9 mouse cellular contexts compared by ENCODE assay signal in the genomic region with DNA sequence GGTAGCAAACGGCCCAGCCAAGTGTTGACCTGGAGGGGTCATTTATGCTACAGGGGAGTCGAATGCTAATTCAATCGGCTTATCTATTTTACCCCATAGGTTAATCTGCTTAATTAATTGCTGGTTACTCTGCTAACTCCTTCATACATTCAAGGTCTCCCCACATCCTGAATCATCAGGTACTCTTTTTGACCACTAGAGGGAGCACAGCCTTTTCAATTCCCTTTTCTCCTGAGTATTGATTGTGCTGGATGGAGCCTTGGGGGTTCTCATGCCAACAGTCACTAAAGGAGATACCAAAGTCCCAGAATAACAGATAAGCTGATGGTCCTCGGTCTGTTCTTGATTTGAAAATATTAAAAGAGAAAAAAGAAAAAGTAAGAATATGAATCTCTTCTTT.
DNase-seq lines count a peak whose midpoint lies in the region; ATAC-seq and TF ChIP-seq lines count a peak whose summit lies in the region.
"Had no signal": no experiment of that assay in that cellular context is flagged by ENCODE, and none has a peak within 500 bp of the region (broad histone marks: within the 10 kb centered on the region; RNA-seq: fewer than 3 reads in every experiment).

No protein-coding gene starts in this region.

- H3K36me3 ChIP-seq in forebrain, embryonic 14.5 days (ENCODE audit: control insufficient read depth, insufficient read depth, low read length), result no peaks in the 10 kb centered on the region
- no peaks in the 10 kb centered on the region for H3K36me3 ChIP-seq in forebrain, embryonic 12.5 days (replicated peaks)
- no peaks in the 10 kb centered on the region for H3K36me3 ChIP-seq in liver, embryonic 14.5 days (replicated peaks; ENCODE audit: control insufficient read depth, insufficient read depth, low read depth)
- H3K36me3 ChIP-seq in liver, embryonic 11.5 days (ENCODE audit: control insufficient read depth, insufficient read depth, low read length), result no peaks in the 10 kb centered on the region
- H3K36me3 ChIP-seq in splenic B cell, adult 2 months (ENCODE audit: control insufficient read depth, insufficient read depth, low read length, poor library complexity, severe bottlenecking), result no peaks in the 10 kb centered on the region
- H3K36me3 ChIP-seq: neural tube, embryonic 13.5 days had no signal

- ATAC-seq in forebrain, embryonic 14.5 days, result no peak
- no peak for ATAC-seq in forebrain, embryonic 12.5 days (ENCODE audit: low FRiP score)
- ATAC-seq in liver, embryonic 14.5 days (ENCODE audit: insufficient read depth), result no peak
- ATAC-seq in liver, embryonic 11.5 days (replicated peaks; ENCODE audit: low FRiP score), result no peak

- TF ChIP-seq CTCF in liver, embryonic 14.5 days (IDR thresholded peaks at IDR 0.05; ENCODE audit: low read depth), result peak; percentile 66

- peak; percentile 82 for DNase-seq in forebrain, embryonic 14.5 days (ENCODE audit: low spot score)
- DNase-seq in liver, embryonic 14.5 days (ENCODE audit: low read depth in 3 of 3, low spot score in 3 of 3), result no peak
- no peak for DNase-seq in liver, embryonic 11.5 days (ENCODE audit: low spot score)
- DNase-seq in R1 (ENCODE audit: low read depth, low spot score), result peak; percentile 64
- peak; percentile 20 for DNase-seq in heart, postnatal 4 days
- peak; percentile 50 for DNase-seq in splenic B cell, adult 2 months (ENCODE audit: low read depth, low spot score)
- DNase-seq in gastrocnemius, postnatal 25 days, result no peak

- peaks cover 2% of the 10 kb centered on the region; the same call in 1 of the 2 replicates for H3K4me1 ChIP-seq in forebrain, embryonic 14.5 days (ENCODE audit: control insufficient read depth, insufficient read depth, low read length)
- H3K4me1 ChIP-seq in forebrain, embryonic 12.5 days, result 0 out of 2 replicates have a peak, but pooled peaks cover 3% of the 10 kb centered on the region
- H3K4me1 ChIP-seq in liver, embryonic 14.5 days (replicated peaks; ENCODE audit: control insufficient read depth in 2 of 2, insufficient read depth in 2 of 2, low read length in 1 of 2), result no peaks in the 10 kb centered on the region
- H3K4me1 ChIP-seq in liver, embryonic 11.5 days (replicated peaks; ENCODE audit: control insufficient read depth, insufficient read depth, low read length), result no peaks in the 10 kb centered on the region
- H3K4me1 ChIP-seq: neural tube, embryonic 13.5 days had no signal

- H3K9me3 ChIP-seq in forebrain, embryonic 14.5 days (replicated peaks; ENCODE audit: control insufficient read depth, low read length), result no peaks in the 10 kb centered on the region
- H3K9me3 ChIP-seq in forebrain, embryonic 12.5 days, result no peaks in the 10 kb centered on the region
- H3K9me3 ChIP-seq in liver, embryonic 14.5 days (ENCODE audit: control insufficient read depth, low read length), result no peaks in the 10 kb centered on the region
- no peaks in the 10 kb centered on the region for H3K9me3 ChIP-seq in liver, embryonic 11.5 days (ENCODE audit: control insufficient read depth, low read length)

- no peak overlapping the region for H3K4me2 ChIP-seq in forebrain, embryonic 14.5 days (ENCODE audit: low read length)
- H3K4me2 ChIP-seq in forebrain, embryonic 12.5 days, result no peak overlapping the region
- H3K4me2 ChIP-seq in liver, embryonic 14.5 days (ENCODE audit: low read depth), result no peak overlapping the region
- no peak overlapping the region for H3K4me2 ChIP-seq in liver, embryonic 11.5 days
- H3K4me2 ChIP-seq: neural tube, embryonic 13.5 days had no signal

- no peak for TF ChIP-seq EP300 in liver, embryonic 14.5 days (IDR thresholded peaks at IDR 0.05; ENCODE audit: low read depth)

- H3K9ac ChIP-seq in forebrain, embryonic 14.5 days (ENCODE audit: low read length), result no peak overlapping the region
- no peak overlapping the region for H3K9ac ChIP-seq in forebrain, embryonic 12.5 days
- no peak overlapping the region for H3K9ac ChIP-seq in liver, embryonic 14.5 days (replicated peaks)
- no peak overlapping the region for H3K9ac ChIP-seq in liver, embryonic 11.5 days (ENCODE audit: low read depth, low read length)
- H3K9ac ChIP-seq: neural tube, embryonic 13.5 days had no signal

- no peaks in the 10 kb centered on the region for H3K27me3 ChIP-seq in forebrain, embryonic 14.5 days (replicated peaks; ENCODE audit: control insufficient read depth, insufficient read depth, low read length)
- H3K27me3 ChIP-seq in forebrain, embryonic 12.5 days, result 0 out of 2 replicates have a peak, but pooled peaks cover under 1% of the 10 kb centered on the region
- no peaks in the 10 kb centered on the region for H3K27me3 ChIP-seq in liver, embryonic 14.5 days (ENCODE audit: control insufficient read depth, insufficient read depth, low read length)
- H3K27me3 ChIP-seq in liver, embryonic 11.5 days (replicated peaks; ENCODE audit: control insufficient read depth, insufficient read depth, low read length), result no peaks in the 10 kb centered on the region
- no peaks in the 10 kb centered on the region for H3K27me3 ChIP-seq in splenic B cell, adult 2 months (ENCODE audit: control insufficient read depth, insufficient read depth, low read length, poor library complexity, severe bottlenecking)

- no peak overlapping the region for H3K27ac ChIP-seq in forebrain, embryonic 14.5 days (ENCODE audit: low read depth, low read length)
- H3K27ac ChIP-seq in forebrain, embryonic 12.5 days, result no peak overlapping the region
- no peak overlapping the region for H3K27ac ChIP-seq in liver, embryonic 14.5 days
- H3K27ac ChIP-seq in liver, embryonic 11.5 days (ENCODE audit: low read depth, low read length), result no peak overlapping the region
- H3K27ac ChIP-seq: neural tube, embryonic 13.5 days had no signal

- H3K4me3 ChIP-seq in forebrain, embryonic 14.5 days (ENCODE audit: low read depth, low read length), result no peak overlapping the region
- no peak overlapping the region for H3K4me3 ChIP-seq in forebrain, embryonic 12.5 days (replicated peaks)
- H3K4me3 ChIP-seq in liver, embryonic 14.5 days (ENCODE audit: insufficient read depth in 1 of 2, low read depth in 2 of 2, low read length in 2 of 2), result no peak overlapping the region
- no peak overlapping the region for H3K4me3 ChIP-seq in liver, embryonic 11.5 days (ENCODE audit: low read depth, low read length)
- H3K4me3 ChIP-seq: neural tube, embryonic 13.5 days had no signal

- WGBS in forebrain, embryonic 14.5 days, result 29% methylated on average over 4 of the region's 4 CpGs
- WGBS in forebrain, embryonic 12.5 days, result 32% methylated on average over 4 of the region's 4 CpGs
- 20% methylated on average over 4 of the region's 4 CpGs for WGBS in liver, embryonic 14.5 days (ENCODE audit: insufficient replicate concordance)
- WGBS in liver, embryonic 11.5 days, result 27% methylated on average over 4 of the region's 4 CpGs

Comparison
In these comparisons a context has a peak if more than half of its experiments do, and no peak if none do; other contexts are left out.
1. DNase-seq: peak in forebrain, embryonic 14.5 days (single experiment), R1 (single experiment), heart, postnatal 4 days (single experiment) and splenic B cell, adult 2 months (single experiment); none in liver, embryonic 14.5 days (0 of 3), liver, embryonic 11.5 days (single experiment) and gastrocnemius, postnatal 25 days (single experiment).